Mouse (Mus musculus) spleen, adult 2 months (tissue): ENCODE measurements around the gene Supt7l.

Experiments
- CTCF ChIP-seq: fragments of 200-500 bp; IDR thresholded peaks from 2 replicates; pipeline ENCODE4 v1.5.1; 2011; ENCODE audit warnings: mild to moderate bottlenecking, inconsistent platforms; ENCODE audit not compliant: insufficient read depth, insufficient read length, insufficient replicate concordance; ENCODE audit errors: extremely low read depth
- POLR2A ChIP-seq: fragments of 200-500 bp; IDR thresholded peaks from 2 replicates; pipeline ENCODE4 v1.6.1; 2011; ENCODE audit warnings: low read depth, low read length, inconsistent platforms

DNA sequence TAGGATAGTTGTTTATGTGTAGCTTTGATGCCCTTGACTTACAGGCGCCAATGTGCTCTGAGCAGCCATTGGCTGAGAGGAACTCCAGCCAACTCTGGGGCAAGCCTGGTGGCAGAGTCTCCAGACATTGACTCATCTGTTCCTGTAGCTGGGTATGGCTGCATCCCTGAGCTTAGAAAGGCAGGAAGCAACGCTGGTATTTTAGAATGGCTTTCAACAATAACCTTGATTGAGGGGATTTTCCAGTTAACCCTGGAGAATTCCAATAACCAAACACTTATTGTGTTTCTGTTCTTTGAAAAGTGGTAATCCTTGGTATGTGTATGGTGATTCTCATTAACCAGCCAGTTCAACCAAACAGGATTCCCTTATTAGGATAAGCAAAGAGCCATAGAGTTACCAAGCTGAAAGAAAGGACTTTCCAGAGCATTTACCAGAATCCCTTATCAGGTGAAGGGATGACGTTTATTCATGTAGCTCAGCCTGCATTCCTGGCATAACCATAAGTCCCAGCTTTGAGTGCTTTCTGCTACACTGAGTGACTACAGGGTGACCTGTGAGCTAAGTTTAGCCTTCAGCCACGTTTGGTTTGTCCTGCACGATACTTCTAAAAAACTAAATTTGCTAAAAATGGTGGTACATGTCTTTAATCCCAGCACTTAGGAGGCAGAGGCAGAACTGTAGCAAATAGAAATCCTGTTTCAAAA lies 40.5 kb upstream of the Supt7l start:
- TF ChIP-seq CTCF (no peak), POLR2A (no peak)
